Mouse (Mus musculus) ES-Bruce4 (cell line): Measurements from ENCODE around the gene Kcnj6.

Experiments used
- CTCF ChIP-seq: IDR thresholded peaks from one replicate; pipeline ENCODE4 v1.8.1; 2011; ENCODE audit warnings: low read depth, low read length
- EP300 ChIP-seq: IDR thresholded peaks from 2 replicates; pipeline ENCODE4 v1.6.1; 2011; ENCODE audit warnings: low read depth, low read length; ENCODE audit not compliant: insufficient read depth

DNA sequence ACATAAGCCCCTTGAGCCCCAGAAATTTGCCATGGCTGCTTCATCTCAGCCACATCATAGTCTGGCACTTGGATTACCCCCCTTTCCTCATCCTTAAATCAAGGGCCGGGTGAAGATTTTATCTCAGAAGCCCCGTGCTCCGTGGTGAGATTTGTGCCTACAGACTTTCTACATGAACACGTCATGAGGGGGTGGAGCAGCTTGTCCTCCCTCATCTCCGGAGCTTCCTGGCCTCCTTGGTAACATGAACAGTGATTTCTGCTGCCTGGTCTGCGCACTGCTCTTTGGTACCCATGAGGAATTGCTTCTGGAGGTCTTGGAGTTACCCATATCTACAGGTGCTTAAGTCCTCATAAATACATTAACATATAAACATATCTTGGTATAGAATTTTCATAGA is 172.2 kb downstream of the Kcnj6 start:
- TF ChIP-seq EP300 (no peak), CTCF (no peak)
